Mouse (Mus musculus) T-cell, adult 2 months (primary cell): ENCODE data around the gene Tex30.

ENCODE experiments used
- DNase-seq: peaks from one replicate; pipeline ENCODE4 v3.0.0; 2022; ENCODE audit warnings: low spot score

Gene Tex30

DNA sequence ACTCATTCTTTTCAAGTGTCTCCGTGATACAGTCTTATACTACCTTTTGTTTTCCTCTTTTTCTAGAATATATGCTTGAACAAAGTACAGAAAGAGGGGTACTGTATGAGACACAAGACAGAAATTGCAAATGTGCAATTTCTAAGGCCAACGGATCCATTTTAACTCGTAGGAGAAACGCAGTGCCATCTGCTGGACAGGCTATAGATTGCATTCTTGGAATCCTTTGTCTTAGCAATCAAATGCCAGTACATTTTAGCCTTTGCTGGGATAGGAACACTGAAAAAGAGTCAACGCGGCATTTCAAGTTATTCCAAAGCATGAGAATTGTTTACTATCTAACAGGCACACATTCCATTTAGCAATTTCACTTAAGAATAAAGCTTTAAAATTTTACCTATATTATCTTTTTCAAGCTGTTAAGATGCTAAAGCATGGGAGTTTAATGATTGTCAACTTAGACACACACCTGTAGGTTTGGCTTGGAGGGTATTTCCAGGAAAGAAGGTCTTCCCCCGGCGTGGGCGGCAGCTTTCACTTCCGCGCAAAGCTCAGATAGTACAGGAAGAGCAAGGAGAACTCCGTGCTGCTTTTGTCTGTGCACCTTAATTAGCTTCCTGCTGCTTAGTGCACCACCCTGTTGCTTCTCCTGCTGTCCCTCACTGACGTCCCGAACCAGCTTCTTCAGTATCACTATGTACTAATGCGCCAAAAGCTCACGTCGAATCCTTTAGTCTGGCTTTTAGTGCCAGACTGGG lies 60.3 kb downstream of the Tex30 start:
- peak; percentile 66 for DNase-seq
